Mouse (Mus musculus) layer of hippocampus, adult 2 months (tissue): ENCODE measurements around the gene Atxn1. TPM values are rescaled to one million over a fixed set of nuclear protein-coding genes. Genes with fewer than 3 reads are reported as not detected.

ENCODE experiments used
- DNase-seq, 2 experiments: peaks; one replicate each; pipeline ENCODE4 v3.0.0; 2022; ENCODE audit warnings: low spot score in 2 of 2
- H3K27ac ChIP-seq: fragments of 200-600 bp; 2 replicates; pipeline ENCODE4 v1.8.1; 2022
- H3K4me3 ChIP-seq: fragments of 200-600 bp; 2 replicates; pipeline ENCODE4 v1.8.1; 2022; ENCODE audit warnings: mild to moderate bottlenecking
- CTCF ChIP-seq: fragments of 200-600 bp; conservative IDR thresholded peaks from 2 replicates; pipeline ENCODE4 v1.8.1; 2022; ENCODE audit warnings: antibody characterized with exemption, mild to moderate bottlenecking, moderate library complexity
- total RNA-seq, 2 experiments: library from RNA; stranded (reverse); gene quantifications; 2 replicates each; pipeline ENCODE4 v1.2.3; 2021

Atxn1 gene
- total RNA-seq, 2 experiments from 2014 or later: 128 to 131 TPM

- DNase-seq: no peak
- no peak overlapping the region; the same call in 1 of the 2 replicates for H3K27ac ChIP-seq
- no peak for TF ChIP-seq CTCF
- H3K4me3 ChIP-seq: no peak overlapping the region
Measured at GRCm38 (mm10) chr13:45600443-45600842, 364.4 kb downstream of the Atxn1 start.

- no peak for DNase-seq
- H3K4me3 ChIP-seq: no peak overlapping the region
- H3K27ac ChIP-seq: no peak overlapping the region; the same call in 1 of the 2 replicates
- TF ChIP-seq CTCF: no peak
Measured at GRCm38 (mm10) chr13:45599831-45600230, 365.0 kb downstream of the Atxn1 start.

- DNase-seq: no peak
- no peak overlapping the region for H3K4me3 ChIP-seq
- peak overlapping the region; percentile 49; the same call in 1 of the 2 replicates for H3K27ac ChIP-seq
- TF ChIP-seq CTCF: no peak
Measured at GRCm38 (mm10) chr13:45595416-45595815, 369.4 kb downstream of the Atxn1 start.

- no peak for TF ChIP-seq CTCF
- no peak for DNase-seq
- Histone ChIP-seq H3K27ac (peak overlapping the region; percentile 49; the same call in 1 of the 2 replicates), H3K4me3 (no peak overlapping the region)
Measured at GRCm38 (mm10) chr13:45593914-45594313, 370.9 kb downstream of the Atxn1 start.

- TF ChIP-seq CTCF: no peak
- no peak for DNase-seq
- Histone ChIP-seq H3K4me3 (no peak overlapping the region), H3K27ac (no peak overlapping the region)
Measured at GRCm38 (mm10) chr13:45590898-45591297, 373.9 kb downstream of the Atxn1 start.

GRCm38 (mm10) chr13:45583061-45583460 is 381.7 kb downstream of the Atxn1 start:
- peak overlapping the region; percentile 58; the same call in 1 of the 2 replicates for H3K27ac ChIP-seq
- peak; percentile 65 for TF ChIP-seq CTCF
- DNase-seq: no peak

GRCm38 (mm10) chr13:45582294-45582693 is 382.5 kb downstream of the Atxn1 start:
- no peak for DNase-seq
- Histone ChIP-seq H3K27ac (peak overlapping the region; percentile 58; the same call in 1 of the 2 replicates), H3K4me3 (peak overlapping the region; percentile 17; the same call in 1 of the 2 replicates)
- TF ChIP-seq CTCF: no peak

More at GRCm38 (mm10) chr13:45583061-45583460, 381.7 kb downstream of the Atxn1 start:
- no peak overlapping the region for H3K4me3 ChIP-seq

- DNase-seq: no peak
- no peak overlapping the region for H3K27ac ChIP-seq
- H3K4me3 ChIP-seq: no peak overlapping the region
- TF ChIP-seq CTCF: no peak
Measured at GRCm38 (mm10) chr13:45579751-45580150, 385.1 kb downstream of the Atxn1 start.

GRCm38 (mm10) chr13:45577784-45578183 is 387.0 kb downstream of the Atxn1 start:
- no peak overlapping the region for H3K4me3 ChIP-seq
- no peak overlapping the region for H3K27ac ChIP-seq
- DNase-seq: no peak
- TF ChIP-seq CTCF: peak; percentile 67

- Histone ChIP-seq H3K27ac (no peak overlapping the region), H3K4me3 (no peak overlapping the region)
- TF ChIP-seq CTCF: no peak
- no peak for DNase-seq
Measured at GRCm38 (mm10) chr13:45577366-45577765, 387.4 kb downstream of the Atxn1 start.

- no peak overlapping the region for H3K4me3 ChIP-seq
- TF ChIP-seq CTCF: no peak
- no peak for DNase-seq
- H3K27ac ChIP-seq: no peak overlapping the region
Measured at GRCm38 (mm10) chr13:45576185-45576584, 388.6 kb downstream of the Atxn1 start.

- peak; percentile 98 for TF ChIP-seq CTCF
- H3K27ac ChIP-seq: no peak overlapping the region
- no peak overlapping the region for H3K4me3 ChIP-seq
- DNase-seq: peak; percentile 57 to 78
Measured at GRCm38 (mm10) chr13:45572768-45573167, 392.0 kb downstream of the Atxn1 start.

GRCm38 (mm10) chr13:45571795-45572262 is 393.0 kb downstream of the Atxn1 start:
- DNase-seq: peak; percentile 87 to 91
- Histone ChIP-seq H3K4me3 (no peak overlapping the region; the same call in 1 of the 2 replicates), H3K27ac (peak overlapping the region; percentile 36; the same call in 1 of the 2 replicates)

GRCm38 (mm10) chr13:45569932-45570331 is 394.9 kb downstream of the Atxn1 start:
- H3K4me3 ChIP-seq: no peak overlapping the region
- TF ChIP-seq CTCF: no peak
- DNase-seq: no peak
- no peak overlapping the region for H3K27ac ChIP-seq

More at GRCm38 (mm10) chr13:45571795-45572262, 393.0 kb downstream of the Atxn1 start:
- TF ChIP-seq CTCF: peak; percentile 98
